Comparison of ENCODE assay signal across 11 mouse cellular contexts in the genomic region with DNA sequence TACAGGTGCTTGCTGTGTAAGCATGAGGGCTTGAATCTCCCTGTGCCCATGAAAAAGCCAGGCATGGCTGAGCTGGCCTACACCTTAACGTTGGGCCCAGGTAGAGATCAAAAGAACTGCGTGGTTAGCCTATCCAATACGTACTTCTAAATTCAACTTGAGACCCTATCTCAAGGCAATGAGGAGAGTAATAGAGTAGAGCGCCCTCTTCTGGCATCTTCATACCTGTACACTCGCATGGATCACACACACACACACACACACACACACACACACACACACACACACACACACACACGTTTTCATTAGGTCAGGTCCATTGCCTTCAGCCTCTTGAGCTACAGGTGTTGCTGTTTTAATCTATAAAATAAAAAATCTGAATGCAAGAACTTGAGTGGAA.
"Had no signal": no experiment of that assay in that cellular context is flagged by ENCODE, and none has a peak within 500 bp of the region (broad histone marks: within the 10 kb centered on the region; RNA-seq: fewer than 3 reads in every experiment).

No protein-coding gene starts in this region.

- H3K9me3 ChIP-seq: limb, embryonic 13.5 days; neural tube, embryonic 12.5 days had no signal

- H3K4me2 ChIP-seq: limb, embryonic 13.5 days; liver, embryonic 11.5 days; lung, embryonic 14.5 days; neural tube, embryonic 12.5 days had no signal

- DNase-seq: kidney, postnatal 10 days; kidney, postnatal 4 days; left cerebral cortex, postnatal 4 days; lung, embryonic 14.5 days; midbrain, embryonic 14.5 days; thymus, postnatal 36 days had no signal

- H3K27ac ChIP-seq: layer of hippocampus, adult 2 months; limb, embryonic 13.5 days; neural tube, embryonic 12.5 days had no signal

- H3K27me3 ChIP-seq: limb, embryonic 13.5 days; neural tube, embryonic 12.5 days had no signal

- H3K9ac ChIP-seq: limb, embryonic 13.5 days; lung, embryonic 14.5 days; neural tube, embryonic 12.5 days had no signal

- H3K4me3 ChIP-seq: layer of hippocampus, adult 2 months; limb, embryonic 13.5 days; myocyte; neural tube, embryonic 12.5 days had no signal
